Mouse (Mus musculus) liver, adult 2 months (tissue): ENCODE measurements around the gene Phf7. TPM values are rescaled to one million over a fixed set of nuclear protein-coding genes. Genes with fewer than 3 reads are reported as not detected.

Experiments
- DNase-seq: peaks from one replicate; pipeline ENCODE4 v3.0.0-alpha.2; 2011; ENCODE audit warnings: low read depth, low spot score; ENCODE audit errors: extremely low read depth
- H3K27ac ChIP-seq: fragments of 200-500 bp; replicated peaks from 2 replicates; pipeline ENCODE4 v1.5.1; 2012; ENCODE audit warnings: low read depth, mild to moderate bottlenecking, control low read depth, inconsistent platforms, low read length; ENCODE audit not compliant: insufficient read depth
- H3K27me3 ChIP-seq: fragments of 200-500 bp; 2 replicates; pipeline ENCODE4 v1.6.1; 2012; ENCODE audit warnings: mild to moderate bottlenecking, moderate library complexity, low read length, inconsistent platforms; ENCODE audit not compliant: control insufficient read depth, insufficient read depth
- H3K36me3 ChIP-seq: fragments of 200-500 bp; 2 replicates; pipeline ENCODE4 v1.6.1; 2012; ENCODE audit warnings: low read length, inconsistent platforms; ENCODE audit not compliant: control insufficient read depth, insufficient read depth
- H3K4me1 ChIP-seq: fragments of 200-500 bp; 2 replicates; pipeline ENCODE4 v1.6.1; 2011; ENCODE audit warnings: low read length; ENCODE audit not compliant: control insufficient read depth, insufficient read depth
- H3K4me3 ChIP-seq: fragments of 200-500 bp; 2 replicates; pipeline ENCODE4 v1.5.1; 2011; ENCODE audit warnings: low read depth, mild to moderate bottlenecking, control low read depth, low read length, moderate library complexity; ENCODE audit not compliant: insufficient read depth
- H3K79me2 ChIP-seq: fragments of 200-500 bp; 2 replicates; pipeline ENCODE4 v1.6.1; 2012; ENCODE audit warnings: inconsistent platforms, mild to moderate bottlenecking, low read length, moderate library complexity; ENCODE audit not compliant: control insufficient read depth, insufficient read depth
- H3K9ac ChIP-seq: fragments of 200-500 bp; 2 replicates; pipeline ENCODE4 v1.6.1; 2012; ENCODE audit warnings: low read depth, mild to moderate bottlenecking, control low read depth, inconsistent platforms, low read length
- CTCF ChIP-seq: fragments of 200-500 bp; IDR thresholded peaks from 2 replicates; pipeline ENCODE4 v1.5.1; 2011; ENCODE audit warnings: low read depth, low read length, control low read depth
- POLR2A ChIP-seq: fragments of 200-500 bp; IDR thresholded peaks from 2 replicates; pipeline ENCODE4 v1.6.1; 2011; ENCODE audit warnings: low read length, control low read depth; ENCODE audit not compliant: insufficient read depth; ENCODE audit errors: extremely low read depth
- WGBS: fragments of 180-500 bp; shearing (Covaris S2); methylation state at CpG from one replicate; pipeline ENCODE4 v1.1.7; 2018; 5-methylcytosine and 5-hydroxymethylcytosine counted together
- polyA plus RNA-seq: library from polyadenylated mRNA; depleted of rRNA; stranded (reverse); fragments of >200 nt; gene quantifications from 2 replicates; pipeline ENCODE4 v1.2.3, GENCODE M21; 2012
- total RNA-seq: library from RNA; depleted of rRNA; stranded (reverse); fragments of >200 nt; gene quantifications from 2 replicates; pipeline ENCODE4 v1.2.3, GENCODE M21; 2014

Phf7 gene
- total and polyA plus RNA-seq, 2 experiments = 4.4 to 6.9 TPM

DNA sequence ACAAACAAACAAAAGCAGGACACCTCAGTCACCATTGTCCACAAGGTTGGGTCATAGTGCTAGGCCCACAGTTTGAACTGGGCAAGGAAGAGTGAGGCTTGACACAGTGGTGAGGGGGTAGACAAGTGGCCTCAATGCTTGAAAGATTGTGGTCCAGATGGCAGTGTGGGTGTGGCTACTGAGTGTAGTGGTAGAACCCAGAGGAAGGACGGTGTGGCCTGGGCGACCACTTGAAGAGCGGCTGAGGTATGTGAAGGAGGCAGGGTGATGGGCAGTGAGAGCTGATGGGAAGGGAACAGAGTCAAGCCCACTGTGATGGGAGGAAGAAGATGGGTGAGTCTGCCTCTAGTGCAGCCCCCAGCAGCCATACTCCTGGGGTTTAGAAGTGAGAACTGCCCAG, 36.4 kb downstream of the Phf7 start:
- no peaks in the 10 kb centered on the region for H3K79me2 ChIP-seq
- no peak overlapping the region for H3K9ac ChIP-seq
- no peak overlapping the region for H3K4me3 ChIP-seq
- H3K27me3 ChIP-seq = no peaks in the 10 kb centered on the region
- no peak overlapping the region for H3K27ac ChIP-seq
- no peak for DNase-seq
- TF ChIP-seq CTCF (no peak), POLR2A (no peak)
- 90% methylated on average over 3 of the region's 3 CpGs for WGBS
- H3K36me3 ChIP-seq = no peaks in the 10 kb centered on the region
- no peaks in the 10 kb centered on the region for H3K4me1 ChIP-seq

DNA sequence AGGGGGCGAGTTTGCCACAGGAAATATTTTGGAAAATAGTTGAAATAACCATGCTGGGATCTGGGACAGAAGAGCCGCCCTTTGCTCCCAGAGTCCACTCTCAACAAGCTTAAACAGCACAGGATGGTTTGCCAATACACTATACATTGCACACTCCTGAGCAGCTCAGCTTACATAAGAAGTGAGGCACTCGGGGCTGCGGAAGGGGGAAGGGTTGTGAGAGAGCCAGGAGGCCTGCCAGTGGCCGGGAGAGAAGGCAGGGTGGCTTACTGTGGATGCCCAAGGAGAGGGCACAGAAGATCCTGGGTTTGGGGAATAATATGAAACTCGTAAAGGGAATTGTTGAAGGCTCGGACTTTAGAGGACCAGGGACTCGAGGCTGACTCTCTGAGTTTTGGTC, 37.2 kb downstream of the Phf7 start:
- no peaks in the 10 kb centered on the region for H3K79me2 ChIP-seq
- H3K9ac ChIP-seq = no peak overlapping the region
- no peak for DNase-seq
- H3K27me3 ChIP-seq = no peaks in the 10 kb centered on the region
- H3K27ac ChIP-seq = no peak overlapping the region
- TF ChIP-seq CTCF = no peak
- TF ChIP-seq POLR2A = no peak
- no peak overlapping the region for H3K4me3 ChIP-seq
- no peaks in the 10 kb centered on the region for H3K4me1 ChIP-seq
- WGBS = 52% methylated on average over 8 of the region's 8 CpGs
- H3K36me3 ChIP-seq = no peaks in the 10 kb centered on the region

DNA sequence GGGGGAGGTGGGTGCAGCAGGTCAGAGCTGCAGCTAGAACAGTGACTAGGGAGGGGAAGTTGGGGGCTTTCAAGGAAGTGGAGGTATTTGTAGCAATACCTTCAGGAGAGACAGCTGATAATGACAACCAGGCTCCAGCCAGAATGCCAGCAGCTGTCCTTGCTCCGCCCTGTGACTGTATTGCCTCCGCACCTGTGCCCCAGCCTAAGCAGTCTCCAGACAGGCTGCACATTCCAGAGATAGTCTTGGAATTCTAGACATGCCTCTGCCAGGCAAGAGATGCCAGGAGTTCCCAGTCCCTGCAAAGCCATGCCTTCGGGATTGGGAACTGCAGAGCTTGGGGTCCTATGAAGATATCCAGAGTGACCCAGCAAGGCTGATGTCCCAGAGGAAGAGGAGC, 38.6 kb downstream of the Phf7 start:
- Histone ChIP-seq H3K36me3 (no peaks in the 10 kb centered on the region), H3K79me2 (no peaks in the 10 kb centered on the region), H3K27me3 (no peaks in the 10 kb centered on the region), H3K27ac (no peak overlapping the region), H3K4me3 (no peak overlapping the region), H3K9ac (no peak overlapping the region), H3K4me1 (no peaks in the 10 kb centered on the region)
- no peak for DNase-seq
- 88% methylated on average over 3 of the region's 3 CpGs for WGBS
- TF ChIP-seq CTCF = no peak
- no peak for TF ChIP-seq POLR2A

DNA sequence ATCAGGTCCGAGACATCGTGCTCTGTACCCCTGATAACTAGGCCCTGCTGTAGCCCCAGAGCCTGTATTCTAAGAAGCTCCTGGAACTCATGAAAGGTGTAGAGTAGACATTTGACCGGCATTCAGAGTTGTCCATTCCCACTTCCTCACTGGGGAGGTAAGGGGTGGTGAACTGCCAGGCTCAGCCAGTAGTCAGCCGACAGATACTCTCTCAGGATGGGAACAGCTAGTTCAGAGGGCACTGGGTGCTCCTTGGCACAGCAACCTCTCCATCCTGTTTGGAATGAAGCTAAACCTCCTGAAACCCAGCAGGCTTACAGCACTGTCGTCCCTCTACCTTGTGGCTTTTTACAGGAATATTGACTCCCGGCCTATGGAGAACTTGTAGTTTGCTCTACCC, 39.3 kb downstream of the Phf7 start:
- no peaks in the 10 kb centered on the region for H3K79me2 ChIP-seq
- TF ChIP-seq CTCF (no peak), POLR2A (no peak)
- H3K9ac ChIP-seq = no peak overlapping the region
- peaks cover 6% of the 10 kb centered on the region; the same call in 1 of the 2 replicates for H3K4me1 ChIP-seq
- WGBS = 95% methylated on average over 6 of the region's 6 CpGs
- no peaks in the 10 kb centered on the region for H3K27me3 ChIP-seq
- H3K4me3 ChIP-seq = no peak overlapping the region
- H3K36me3 ChIP-seq = no peaks in the 10 kb centered on the region
- DNase-seq = no peak
- H3K27ac ChIP-seq = no peak overlapping the region

DNA sequence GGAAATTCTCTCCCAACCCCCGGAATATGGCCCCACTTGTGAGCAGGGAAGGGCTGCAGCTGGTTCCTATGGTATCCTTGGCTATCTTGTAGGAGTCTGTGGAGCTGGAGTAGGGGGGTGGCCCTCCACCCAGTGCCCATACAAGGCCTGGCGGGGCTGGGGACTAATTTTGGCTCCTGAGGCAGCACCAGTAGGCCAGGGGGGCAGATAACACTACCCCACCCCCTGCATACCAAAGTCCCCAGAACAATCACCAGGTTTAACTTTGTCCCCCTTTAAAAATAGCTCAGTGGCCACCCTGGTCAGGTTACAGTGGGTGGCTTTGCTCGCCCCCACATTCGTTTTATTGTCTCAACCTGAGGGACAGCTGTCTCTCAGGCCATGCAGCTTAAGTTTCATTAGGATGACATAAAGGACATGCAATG, 42.0 kb downstream of the Phf7 start:
- no peak for TF ChIP-seq CTCF
- TF ChIP-seq POLR2A = no peak
- Histone ChIP-seq H3K79me2 (peaks cover 16% of the 10 kb centered on the region; the same call in 1 of the 2 replicates), H3K27me3 (no peaks in the 10 kb centered on the region), H3K4me1 (peaks cover 11% of the 10 kb centered on the region; the same call in 1 of the 2 replicates), H3K4me3 (no peak overlapping the region), H3K9ac (no peak overlapping the region), H3K36me3 (peaks cover under 1% of the 10 kb centered on the region), H3K27ac (no peak overlapping the region)
- no peak for DNase-seq
- WGBS = 93% methylated on average over 4 of the region's 4 CpGs

DNA sequence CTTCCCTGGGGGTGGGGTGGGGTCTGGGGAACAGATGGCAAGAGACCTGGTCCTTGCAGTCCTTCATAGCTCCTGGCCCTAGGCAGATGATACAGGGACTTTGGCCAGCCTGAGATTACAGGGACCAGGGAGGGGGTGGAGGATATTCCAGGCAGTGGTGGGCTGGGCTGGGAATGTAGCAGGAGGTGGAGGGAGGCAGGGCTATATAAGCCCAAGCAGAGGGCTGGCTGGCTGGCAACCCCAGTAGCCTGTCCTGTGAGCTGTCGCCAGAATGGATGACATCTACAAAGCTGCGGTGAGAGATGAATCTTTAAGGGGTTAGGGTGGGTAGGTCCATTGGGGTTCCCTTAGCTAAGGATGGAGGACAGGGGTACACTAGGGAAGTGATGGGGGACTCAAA, 43.0 kb downstream of the Phf7 start, which contains the start of gene Tnnc1:
Tnnc1 (plus strand) TSS at position 229 of the 400 bp plus-strand sequence.
- Histone ChIP-seq H3K27me3 (no peaks in the 10 kb centered on the region), H3K4me3 (no peak within 1 kb of the TSS), H3K79me2 (peaks cover 19% of the 10 kb centered on the region; the same call in 1 of the 2 replicates), H3K9ac (no peak within 1 kb of the TSS), H3K36me3 (peaks cover 9% of the 10 kb centered on the region), H3K27ac (no peak within 1 kb of the TSS), H3K4me1 (peaks cover 11% of the 10 kb centered on the region; the same call in 1 of the 2 replicates)
- TF ChIP-seq CTCF = no peak
- no peak for TF ChIP-seq POLR2A
- no peak for DNase-seq
- 89% methylated on average over 2 of the region's 2 CpGs for WGBS
